In the genomic region with DNA sequence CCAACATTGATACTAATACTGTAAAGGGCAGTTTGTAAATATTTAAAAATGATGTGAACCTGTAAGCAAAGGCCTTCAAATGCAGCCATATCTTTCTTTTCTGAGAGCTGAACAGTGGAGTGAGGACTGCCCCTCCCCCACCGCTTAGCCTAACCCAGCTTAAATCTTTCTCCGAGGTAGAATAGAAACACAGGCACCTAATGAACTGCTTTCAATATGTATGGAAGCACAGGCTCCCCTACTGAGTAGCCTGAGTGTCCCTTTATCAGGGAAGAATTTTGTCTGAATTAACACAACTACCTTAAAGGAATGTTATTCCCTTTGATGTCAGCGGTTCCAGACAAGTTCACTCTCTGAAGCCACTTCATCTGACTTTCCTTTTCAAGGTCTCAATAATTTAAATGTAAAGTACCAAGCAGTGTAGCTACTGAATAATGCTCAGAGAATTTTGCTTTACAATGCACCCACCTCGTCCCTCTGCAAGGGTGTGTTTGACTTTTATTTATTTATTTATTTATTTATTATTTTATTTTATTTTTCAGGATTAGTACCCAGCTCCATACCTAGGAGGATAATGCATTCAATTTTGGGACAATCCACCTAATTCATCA, we compare ENCODE assay signal across 19 mouse cellular contexts. TPM values are rescaled to one million over a fixed set of nuclear protein-coding genes. Genes with fewer than 3 reads are reported as not detected.
DNase-seq lines count a peak whose midpoint lies in the region; ATAC-seq lines count a peak whose summit lies in the region.
"Had no signal": no experiment of that assay in that cellular context is flagged by ENCODE, and none has a peak within 500 bp of the region (broad histone marks: within the 10 kb centered on the region; RNA-seq: fewer than 3 reads in every experiment).

No protein-coding gene starts in this region.

- H3K9ac ChIP-seq in heart, embryonic 15.5 days = no peak overlapping the region
- no peak overlapping the region for H3K9ac ChIP-seq in neural tube, embryonic 12.5 days
- no peak overlapping the region for H3K9ac ChIP-seq in midbrain, embryonic 16.5 days (ENCODE audit: low read depth, low read length)
- H3K9ac ChIP-seq: embryonic facial prominence, embryonic 12.5 days; hindbrain, embryonic 15.5 days; limb, embryonic 15.5 days; neural tube, embryonic 13.5 days had no signal

- no peaks in the 10 kb centered on the region for H3K9me3 ChIP-seq in heart, embryonic 15.5 days (replicated peaks)
- H3K9me3 ChIP-seq in neural tube, embryonic 12.5 days = no peaks in the 10 kb centered on the region
- no peaks in the 10 kb centered on the region for H3K9me3 ChIP-seq in midbrain, embryonic 16.5 days (replicated peaks; ENCODE audit: control insufficient read depth, low read length, poor library complexity, severe bottlenecking)
- H3K9me3 ChIP-seq: embryonic facial prominence, embryonic 12.5 days; hindbrain, embryonic 15.5 days; limb, embryonic 15.5 days; neural tube, embryonic 13.5 days had no signal

- no peaks in the 10 kb centered on the region for H3K36me3 ChIP-seq in heart, embryonic 15.5 days
- no peaks in the 10 kb centered on the region for H3K36me3 ChIP-seq in neural tube, embryonic 12.5 days
- no peaks in the 10 kb centered on the region for H3K36me3 ChIP-seq in midbrain, embryonic 16.5 days (ENCODE audit: control insufficient read depth, insufficient read depth, low read length)
- H3K36me3 ChIP-seq: embryonic facial prominence, embryonic 12.5 days; hindbrain, embryonic 15.5 days; limb, embryonic 15.5 days; neural tube, embryonic 13.5 days had no signal

- H3K27me3 ChIP-seq in heart, embryonic 15.5 days = no peaks in the 10 kb centered on the region
- H3K27me3 ChIP-seq in neural tube, embryonic 12.5 days (replicated peaks) = no peaks in the 10 kb centered on the region
- H3K27me3 ChIP-seq in midbrain, embryonic 16.5 days (ENCODE audit: control insufficient read depth, insufficient read depth, low read depth, low read length) = no peaks in the 10 kb centered on the region
- H3K27me3 ChIP-seq: embryonic facial prominence, embryonic 12.5 days; hindbrain, embryonic 15.5 days; limb, embryonic 15.5 days; neural tube, embryonic 13.5 days had no signal

- no peak for DNase-seq in heart, adult 9 months (ENCODE audit: low spot score in 2 of 2)
- DNase-seq in neural tube, embryonic 10.5 days (ENCODE audit: extremely low spot score, low spot score) = no peak
- peak; percentile 3 for DNase-seq in embryo, embryonic 9.5 days (ENCODE audit: extremely low spot score)
- DNase-seq in gastrocnemius, postnatal 25 days = no peak
- no peak for DNase-seq in adrenal gland, postnatal 25 days
- DNase-seq: cerebellum, adult 9-10 months; lung, adult 2 months; right cerebral cortex, adult 18-20 months; spleen, adult 18-20 months; thymus, postnatal 25 days had no signal

- H3K4me2 ChIP-seq in heart, embryonic 15.5 days = peak overlapping the region; percentile 30; the same call in 1 of the 2 replicates
- no peak overlapping the region for H3K4me2 ChIP-seq in neural tube, embryonic 12.5 days (replicated peaks)
- H3K4me2 ChIP-seq in midbrain, embryonic 16.5 days (ENCODE audit: low read length) = no peak overlapping the region
- H3K4me2 ChIP-seq: embryonic facial prominence, embryonic 12.5 days; hindbrain, embryonic 15.5 days; limb, embryonic 15.5 days; neural tube, embryonic 13.5 days had no signal

- 32% methylated on average over 4 of the region's 4 CpGs for WGBS in heart, embryonic 15.5 days
- 8% methylated on average over 4 of the region's 4 CpGs for WGBS in neural tube, embryonic 12.5 days
- WGBS in midbrain, embryonic 16.5 days = 7% methylated on average over 4 of the region's 4 CpGs

- H3K4me1 ChIP-seq in heart, embryonic 15.5 days (replicated peaks) = no peaks in the 10 kb centered on the region; the same call in 1 of the 2 replicates
- H3K4me1 ChIP-seq in neural tube, embryonic 12.5 days = no peaks in the 10 kb centered on the region
- peaks cover 6% of the 10 kb centered on the region; the same call in 1 of the 2 replicates for H3K4me1 ChIP-seq in midbrain, embryonic 16.5 days (ENCODE audit: control insufficient read depth, insufficient read depth, low read length)
- H3K4me1 ChIP-seq: embryonic facial prominence, embryonic 12.5 days; limb, embryonic 15.5 days had no signal

- H3K4me3 ChIP-seq in heart, embryonic 15.5 days = no peak overlapping the region
- H3K4me3 ChIP-seq in neural tube, embryonic 12.5 days = no peak overlapping the region
- no peak overlapping the region for H3K4me3 ChIP-seq in midbrain, embryonic 16.5 days (ENCODE audit: low read depth, low read length)
- H3K4me3 ChIP-seq: embryonic facial prominence, embryonic 12.5 days; hindbrain, embryonic 15.5 days; layer of hippocampus, adult 2 months; limb, embryonic 15.5 days; neural tube, embryonic 13.5 days had no signal

- no peak for ATAC-seq in heart, embryonic 15.5 days (replicated peaks; ENCODE audit: insufficient number of reproducible peaks, insufficient read depth, low FRiP score, low read depth)
- 0 out of 2 replicates have a peak, but pooled peaks have one; percentile 41 for ATAC-seq in neural tube, embryonic 12.5 days (ENCODE audit: low FRiP score, low read depth)
- ATAC-seq in midbrain, embryonic 16.5 days = peak; percentile 86
- ATAC-seq: CD4-positive, CD25-positive, alpha-beta regulatory T cell, adult 4 months had no signal

- H3K27ac ChIP-seq in heart, embryonic 15.5 days = no peak overlapping the region
- no peak overlapping the region for H3K27ac ChIP-seq in neural tube, embryonic 12.5 days
- H3K27ac ChIP-seq in midbrain, embryonic 16.5 days (ENCODE audit: low read length) = no peak overlapping the region
- H3K27ac ChIP-seq: embryonic facial prominence, embryonic 12.5 days; hindbrain, embryonic 15.5 days; layer of hippocampus, adult 2 months; limb, embryonic 15.5 days; neural tube, embryonic 13.5 days had no signal

RNA-seq across cellular contexts. Expression of gene Plcb4, which starts 44.1 kb away (rescaled TPM):
- 33.1 and 38.8 TPM in 2 replicates for polyA plus RNA-seq in heart, embryonic 15.5 days (2015; fragmentation: Nextera tagmentation; extraction: Ambion mirVana)
- 32.8 and 35.4 TPM in 2 replicates for polyA plus RNA-seq in neural tube, embryonic 12.5 days (2016; fragmentation: Nextera tagmentation; extraction: Ambion mirVana)
- 44.4 and 51.4 TPM in 2 replicates for polyA plus RNA-seq in midbrain, embryonic 16.5 days (2015; fragmentation: Nextera tagmentation; extraction: Ambion mirVana)
- total RNA-seq in gastrocnemius, postnatal 25 days (2021) = 10 to 100 TPM; 23.5 to 28.5 TPM
- total RNA-seq in adrenal gland, postnatal 25 days (2021) = 44.4 and 58.5 TPM in 2 replicates
